Mouse (Mus musculus): ENCODE measurements around the gene Plaur. TPM values are rescaled to one million over a fixed set of nuclear protein-coding genes. Genes with fewer than 3 reads are reported as not detected.

Gene Plaur
- polyA plus RNA-seq, 1 experiment from 2014 or later, result 8.7 TPM

GRCm38 (mm10) chr7:24522805-24523204 lies 60.5 kb downstream of the Plaur start:
- Histone ChIP-seq H3K9ac (no peak overlapping the region), H3K36me3 (no peaks in the 10 kb centered on the region), H3K9me3 (no peaks in the 10 kb centered on the region), H3K27ac (no peak overlapping the region), H3K4me1 (replicated peaks) (no peaks in the 10 kb centered on the region), H3K27me3 (replicated peaks) (no peaks in the 10 kb centered on the region), H3K4me3 (replicated peaks) (no peak overlapping the region), H3K4me2 (replicated peaks) (no peak overlapping the region)
- no peak for ATAC-seq
- 54% methylated on average over 5 of the region's 5 CpGs for WGBS

DNA sequence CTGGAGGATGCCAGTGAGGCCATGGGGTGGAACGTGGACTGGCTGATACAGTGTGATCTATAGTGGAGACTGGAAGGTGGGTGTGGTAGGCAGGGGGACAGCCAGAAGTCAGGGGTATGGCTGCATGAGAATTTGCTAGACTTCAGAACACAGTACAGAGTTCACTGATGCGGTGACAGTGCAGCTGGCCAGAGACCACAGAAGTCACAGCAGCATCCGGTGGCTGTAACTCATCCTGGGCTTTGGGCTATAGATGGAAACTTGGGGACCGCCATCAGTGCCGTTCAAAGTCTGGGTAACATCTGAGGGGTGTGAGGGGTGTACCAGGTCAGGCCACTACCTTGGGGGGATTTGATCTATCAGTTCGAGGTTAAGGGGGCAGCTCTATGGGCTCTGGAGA lies 61.4 kb downstream of the Plaur start:
- H3K9ac ChIP-seq, result no peak overlapping the region
- 87% methylated on average over 6 of the region's 6 CpGs for WGBS
- no peak for ATAC-seq
- H3K4me2 ChIP-seq (replicated peaks), result no peak overlapping the region
- H3K36me3 ChIP-seq, result no peaks in the 10 kb centered on the region
- H3K9me3 ChIP-seq, result no peaks in the 10 kb centered on the region
- H3K27me3 ChIP-seq (replicated peaks), result no peaks in the 10 kb centered on the region
- H3K27ac ChIP-seq, result no peak overlapping the region
- H3K4me1 ChIP-seq (replicated peaks), result no peaks in the 10 kb centered on the region
- no peak overlapping the region for H3K4me3 ChIP-seq (replicated peaks)

GRCm38 (mm10) chr7:24524978-24525377 lies 62.7 kb downstream of the Plaur start:
- 79% methylated on average over 6 of the region's 6 CpGs for WGBS
- ATAC-seq, result no peak
- no peak overlapping the region for H3K4me3 ChIP-seq (replicated peaks)

More at GRCm38 (mm10) chr7:24524978-24525377, 62.7 kb downstream of the Plaur start:
- Histone ChIP-seq H3K27ac (no peak overlapping the region), H3K9ac (no peak overlapping the region), H3K36me3 (no peaks in the 10 kb centered on the region), H3K9me3 (no peaks in the 10 kb centered on the region), H3K4me2 (replicated peaks) (no peak overlapping the region), H3K27me3 (replicated peaks) (no peaks in the 10 kb centered on the region), H3K4me1 (replicated peaks) (peaks cover 4% of the 10 kb centered on the region; the same call in 1 of the 2 replicates)

Other genes with a start within 250 kb of the Plaur start
- gene Zfp109, start 224.9 kb upstream of the Plaur start, polyA plus RNA-seq (2015; fragmentation: Nextera tagmentation; extraction: Ambion mirVana), result 4.3 and 4.5 TPM in 2 replicates
- gene Zfp108, start 207.7 kb upstream of the Plaur start, polyA plus RNA-seq (2015; fragmentation: Nextera tagmentation; extraction: Ambion mirVana), result 2.8 and 3.1 TPM in 2 replicates
- 5.4 and 6.1 TPM in 2 replicates for gene Zfp93, start 192.1 kb upstream of the Plaur start, polyA plus RNA-seq (2015; fragmentation: Nextera tagmentation; extraction: Ambion mirVana)
- gene Zfp61, start 161.3 kb upstream of the Plaur start, polyA plus RNA-seq (2015; fragmentation: Nextera tagmentation; extraction: Ambion mirVana), result 23.6 and 24.6 TPM in 2 replicates
- 6.0 and 7.5 TPM in 2 replicates for gene Zfp94, start 145.8 kb upstream of the Plaur start, polyA plus RNA-seq (2015; fragmentation: Nextera tagmentation; extraction: Ambion mirVana)
- 0.18 and 0.27 TPM in 2 replicates for gene Tescl, start 128.5 kb upstream of the Plaur start, polyA plus RNA-seq (2015; fragmentation: Nextera tagmentation; extraction: Ambion mirVana)
- gene Lypd5, start 113.3 kb upstream of the Plaur start, polyA plus RNA-seq (2015; fragmentation: Nextera tagmentation; extraction: Ambion mirVana), result not detected in 2 replicates
- 2.7 and 3.4 TPM in 2 replicates for gene Kcnn4, start 92.2 kb upstream of the Plaur start, polyA plus RNA-seq (2015; fragmentation: Nextera tagmentation; extraction: Ambion mirVana)
- gene Smg9, start 62.9 kb upstream of the Plaur start, polyA plus RNA-seq (2015; fragmentation: Nextera tagmentation; extraction: Ambion mirVana), result 19.6 and 21.8 TPM in 2 replicates
- not detected in 2 replicates for gene Irgc1, start 10.2 kb upstream of the Plaur start, polyA plus RNA-seq (2015; fragmentation: Nextera tagmentation; extraction: Ambion mirVana)
- gene Cadm4, start 19.5 kb downstream of the Plaur start, polyA plus RNA-seq (2015; fragmentation: Nextera tagmentation; extraction: Ambion mirVana), result 2.8 and 3.3 TPM in 2 replicates
- 32.0 and 36.6 TPM in 2 replicates for gene Zfp428, start 44.5 kb downstream of the Plaur start, polyA plus RNA-seq (2015; fragmentation: Nextera tagmentation; extraction: Ambion mirVana)
- 0.14 and 0.24 TPM in 2 replicates for gene AC161166.1, start 50.0 kb downstream of the Plaur start, polyA plus RNA-seq (2015; fragmentation: Nextera tagmentation; extraction: Ambion mirVana)
- 5.3 and 5.7 TPM in 2 replicates for gene Irgq, start 68.2 kb downstream of the Plaur start, polyA plus RNA-seq (2015; fragmentation: Nextera tagmentation; extraction: Ambion mirVana)
- gene Pinlyp, start 83.6 kb downstream of the Plaur start, polyA plus RNA-seq (2015; fragmentation: Nextera tagmentation; extraction: Ambion mirVana), result not detected in 2 replicates
- 79.9 and 101 TPM in 2 replicates for gene Xrcc1, start 83.8 kb downstream of the Plaur start, polyA plus RNA-seq (2015; fragmentation: Nextera tagmentation; extraction: Ambion mirVana)
- gene Ethe1, start 125.1 kb downstream of the Plaur start, polyA plus RNA-seq (2015; fragmentation: Nextera tagmentation; extraction: Ambion mirVana), result 35.7 and 36.7 TPM in 2 replicates
- 3.2 and 3.6 TPM in 2 replicates for gene Zfp575, start 125.2 kb downstream of the Plaur start, polyA plus RNA-seq (2015; fragmentation: Nextera tagmentation; extraction: Ambion mirVana)
- gene Phldb3, start 148.3 kb downstream of the Plaur start, polyA plus RNA-seq (2015; fragmentation: Nextera tagmentation; extraction: Ambion mirVana), result 0.35 and 0.39 TPM in 2 replicates
- 0.44 and 0.64 TPM in 2 replicates for gene Lypd3, start 174.1 kb downstream of the Plaur start, polyA plus RNA-seq (2015; fragmentation: Nextera tagmentation; extraction: Ambion mirVana)
- gene Tex101, start 214.2 kb downstream of the Plaur start, polyA plus RNA-seq (2015; fragmentation: Nextera tagmentation; extraction: Ambion mirVana), result 0.14 and 0.15 TPM in 2 replicates
- gene BC049730, start 246.8 kb downstream of the Plaur start, polyA plus RNA-seq (2015; fragmentation: Nextera tagmentation; extraction: Ambion mirVana), result not detected in 2 replicates

Measured in intestine, embryonic 15.5 days (tissue).